Mouse (Mus musculus) midbrain, embryonic 16.5 days (tissue): ENCODE measurements at regions not wholly inside any gene's neighbourhood (a gene's known extent, or its start where the extent isn't known, plus 50 kb on each side); places are given as distances from the start of the nearest gene placed in this dataset.

Experiments
- ATAC-seq: fragments of 200-750 bp; cut with Nextera tagmentation; 2 replicates; pipeline ENCODE4 v1.8.0; 2017; ENCODE audit warnings: moderate TSS enrichment
- H3K27ac ChIP-seq: fragments of 300-500 bp; sonication (generic); 2 replicates; pipeline ENCODE4 v1.5.1; 2014; ENCODE audit warnings: mild to moderate bottlenecking, low read length, mixed read lengths
- H3K27me3 ChIP-seq: fragments of 300-500 bp; sonication (generic); 2 replicates; pipeline ENCODE4 v1.6.1; 2014; ENCODE audit warnings: low read depth, low read length, mixed read lengths; ENCODE audit not compliant: control insufficient read depth, insufficient read depth
- H3K36me3 ChIP-seq: fragments of 300-500 bp; sonication (generic); 2 replicates; pipeline ENCODE4 v1.6.1; 2014; ENCODE audit warnings: mild to moderate bottlenecking, low read length, moderate library complexity, mixed read lengths; ENCODE audit not compliant: control insufficient read depth, insufficient read depth
- H3K4me1 ChIP-seq: fragments of 300-500 bp; sonication (generic); 2 replicates; pipeline ENCODE4 v1.6.1; 2014; ENCODE audit warnings: mild to moderate bottlenecking, low read length, mixed read lengths; ENCODE audit not compliant: control insufficient read depth, insufficient read depth
- H3K4me2 ChIP-seq: fragments of 300-500 bp; sonication (generic); 2 replicates; pipeline ENCODE4 v1.6.1; 2014; ENCODE audit warnings: mild to moderate bottlenecking, low read length, mixed read lengths
- H3K4me3 ChIP-seq: fragments of 300-500 bp; sonication (generic); 2 replicates; pipeline ENCODE4 v1.5.1; 2014; ENCODE audit warnings: low read depth, mild to moderate bottlenecking, low read length, moderate library complexity, mixed read lengths
- H3K9ac ChIP-seq: fragments of 300-500 bp; sonication (generic); 2 replicates; pipeline ENCODE4 v1.6.1; 2014; ENCODE audit warnings: low read depth, low read length, mixed read lengths
- H3K9me3 ChIP-seq: fragments of 300-500 bp; sonication (generic); replicated peaks from 2 replicates; pipeline ENCODE4 v1.6.1; 2014; ENCODE audit warnings: mild to moderate bottlenecking, low read length, mixed read lengths; ENCODE audit not compliant: control insufficient read depth, poor library complexity, severe bottlenecking
- whole genome bisulfite sequencing: fragments of 180-500 bp; shearing (Covaris S2); extraction: QIAGEN DNeasy Blood & Tissue Kit; methylation state at CpG from one replicate; pipeline ENCODE4 v1.1.7; 2014; 5-methylcytosine and 5-hydroxymethylcytosine counted together

DNA sequence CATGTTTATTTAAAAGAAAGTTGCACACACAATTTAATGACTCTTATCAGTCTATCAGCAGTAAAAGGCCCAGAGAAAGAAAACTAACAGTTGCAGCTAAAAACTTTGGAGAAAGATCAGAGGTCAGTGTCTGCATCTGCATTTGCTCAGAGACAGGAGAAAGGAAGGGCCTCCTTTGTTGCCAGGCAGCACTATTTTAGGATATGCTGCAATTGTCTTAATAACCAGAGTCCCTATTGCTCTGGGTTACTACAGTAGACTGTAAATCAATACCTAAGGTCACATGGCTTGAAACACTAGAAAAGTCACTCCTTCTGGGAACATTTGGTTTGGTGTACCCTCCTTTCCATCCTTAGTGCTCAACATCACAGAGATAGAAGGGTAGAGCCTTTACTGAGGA, 175.7 kb downstream of the Hdgfl1 start:
- no peak overlapping the region for H3K9ac ChIP-seq
- no peaks in the 10 kb centered on the region for H3K36me3 ChIP-seq
- H3K27me3 ChIP-seq: no peaks in the 10 kb centered on the region
- ATAC-seq: no peak
- no peak overlapping the region for H3K4me3 ChIP-seq
- H3K4me1 ChIP-seq: no peaks in the 10 kb centered on the region
- H3K27ac ChIP-seq: no peak overlapping the region
- no peaks in the 10 kb centered on the region; the same call in 1 of the 2 replicates for H3K9me3 ChIP-seq
- H3K4me2 ChIP-seq: no peak overlapping the region

- no peak overlapping the region for H3K9ac ChIP-seq
- WGBS: 79% methylated on average over 1 of the region's 1 CpGs
- no peaks in the 10 kb centered on the region; the same call in 1 of the 2 replicates for H3K9me3 ChIP-seq
- H3K4me2 ChIP-seq: no peak overlapping the region
- no peak for ATAC-seq
- no peaks in the 10 kb centered on the region for H3K27me3 ChIP-seq
- H3K36me3 ChIP-seq: no peaks in the 10 kb centered on the region
- no peak overlapping the region for H3K4me3 ChIP-seq
- H3K27ac ChIP-seq: no peak overlapping the region
- no peaks in the 10 kb centered on the region for H3K4me1 ChIP-seq
These were observed 176.2 kb downstream of the Hdgfl1 start for GRCm38 (mm10) chr13:26593750-26594149.

DNA sequence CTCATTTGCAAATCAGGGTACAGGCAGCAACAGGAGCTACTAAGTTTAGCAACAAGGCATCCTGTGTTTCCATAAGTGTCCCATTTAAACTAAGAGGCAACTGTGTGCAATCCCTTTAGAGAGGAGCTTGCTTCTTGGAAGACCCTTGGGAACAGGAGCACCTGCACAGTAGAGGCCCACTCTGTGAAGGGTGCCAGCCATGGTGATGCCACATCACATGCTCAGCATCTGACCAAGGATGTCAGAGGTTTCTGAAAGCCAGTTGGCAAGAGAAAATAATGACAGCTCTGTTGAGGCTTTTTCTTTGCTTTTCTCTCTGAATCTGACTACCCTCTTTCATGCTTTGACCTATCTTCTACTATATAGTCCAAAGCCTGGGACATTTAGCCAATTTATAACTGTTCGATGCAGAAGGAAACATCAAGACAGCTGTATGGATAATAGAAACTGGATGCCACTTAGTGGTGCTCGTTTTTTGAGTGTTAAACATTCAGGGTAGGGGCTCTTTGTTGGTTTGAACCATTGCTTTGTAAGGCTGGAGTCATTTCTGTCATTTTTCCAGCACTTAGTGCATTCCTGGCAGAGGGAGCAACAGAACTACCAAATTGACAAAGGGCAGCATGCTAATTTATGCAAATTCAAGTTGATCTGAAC, 193.9 kb downstream of the Hdgfl1 start:
- Histone ChIP-seq H3K4me1 (no peaks in the 10 kb centered on the region), H3K36me3 (no peaks in the 10 kb centered on the region), H3K9ac (no peak overlapping the region), H3K27me3 (no peaks in the 10 kb centered on the region), H3K4me3 (no peak overlapping the region), H3K4me2 (no peak overlapping the region), H3K27ac (no peak overlapping the region), H3K9me3 (no peaks in the 10 kb centered on the region)
- WGBS: 63% methylated on average over 2 of the region's 2 CpGs
- ATAC-seq: peak; percentile 68

GRCm38 (mm10) chr13:26569422-26569821, 200.5 kb downstream of the Hdgfl1 start:
- no peak overlapping the region for H3K27ac ChIP-seq
- no peaks in the 10 kb centered on the region for H3K4me1 ChIP-seq
- no peaks in the 10 kb centered on the region for H3K27me3 ChIP-seq
- no peak overlapping the region for H3K4me2 ChIP-seq
- H3K9me3 ChIP-seq: no peaks in the 10 kb centered on the region
- peak; percentile 45; the same call in 1 of the 2 replicates for ATAC-seq
- H3K4me3 ChIP-seq: no peak overlapping the region
- H3K36me3 ChIP-seq: no peaks in the 10 kb centered on the region
- H3K9ac ChIP-seq: no peak overlapping the region
- 6% methylated on average over 4 of the region's 4 CpGs for WGBS

GRCm38 (mm10) chr13:26564941-26565862, 204.8 kb downstream of the Hdgfl1 start:
- Histone ChIP-seq H3K4me2 (no peak overlapping the region), H3K36me3 (no peaks in the 10 kb centered on the region), H3K4me3 (no peak overlapping the region), H3K4me1 (no peaks in the 10 kb centered on the region), H3K9ac (no peak overlapping the region), H3K9me3 (no peaks in the 10 kb centered on the region), H3K27me3 (no peaks in the 10 kb centered on the region), H3K27ac (no peak overlapping the region)
- 85% methylated on average over 7 of the region's 7 CpGs for WGBS
- no peak for ATAC-seq

DNA sequence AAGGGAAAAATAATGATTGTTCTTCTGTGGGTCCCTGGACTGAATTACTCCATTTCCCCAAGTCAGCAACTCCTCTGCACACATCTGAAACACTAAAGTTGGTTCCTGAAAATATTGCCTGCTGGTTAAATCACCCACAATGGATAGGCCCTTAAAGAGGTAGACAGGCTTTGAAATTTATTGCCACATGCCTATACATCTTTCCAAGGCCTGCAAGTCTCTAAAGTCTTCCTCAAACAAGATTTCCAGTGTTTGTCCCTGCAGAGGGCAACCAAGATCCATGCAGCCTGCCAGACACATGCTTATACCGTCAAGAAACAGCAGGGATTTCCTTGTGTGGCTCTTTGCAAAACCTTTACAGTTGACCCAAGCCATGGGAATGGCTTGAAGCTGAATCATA, 211.6 kb downstream of the Hdgfl1 start:
- Histone ChIP-seq H3K27me3 (no peaks in the 10 kb centered on the region), H3K4me3 (no peak overlapping the region), H3K9me3 (no peaks in the 10 kb centered on the region), H3K4me1 (no peaks in the 10 kb centered on the region), H3K36me3 (no peaks in the 10 kb centered on the region), H3K9ac (no peak overlapping the region), H3K4me2 (no peak overlapping the region), H3K27ac (no peak overlapping the region)
- ATAC-seq: no peak
- WGBS: 38% methylated on average over 1 of the region's 1 CpGs

DNA sequence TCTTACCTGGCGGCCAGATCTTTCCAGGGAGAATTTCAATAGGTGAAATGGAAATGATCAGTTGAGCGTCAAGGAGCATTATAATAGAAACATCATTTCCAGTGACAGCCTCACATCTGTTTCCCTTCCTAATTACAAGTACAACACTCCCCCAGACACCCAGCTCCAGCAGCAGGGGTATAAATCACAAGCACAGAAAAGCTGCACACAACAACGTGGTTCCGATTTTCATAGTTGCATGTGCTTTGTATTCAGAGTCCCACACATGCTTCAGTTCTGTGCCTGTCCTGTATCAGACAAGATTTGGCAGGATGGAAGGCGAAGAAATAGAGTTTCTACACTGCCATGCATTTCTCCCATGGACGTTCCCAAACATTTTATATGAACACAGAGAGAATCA, 215.7 kb downstream of the Hdgfl1 start:
- H3K27me3 ChIP-seq: no peaks in the 10 kb centered on the region
- no peak overlapping the region for H3K4me3 ChIP-seq
- no peak overlapping the region for H3K4me2 ChIP-seq
- no peak overlapping the region for H3K27ac ChIP-seq
- no peaks in the 10 kb centered on the region for H3K9me3 ChIP-seq
- H3K36me3 ChIP-seq: no peaks in the 10 kb centered on the region
- WGBS: 71% methylated on average over 6 of the region's 6 CpGs
- H3K9ac ChIP-seq: no peak overlapping the region
- H3K4me1 ChIP-seq: no peaks in the 10 kb centered on the region
- ATAC-seq: no peak

- H3K36me3 ChIP-seq: no peaks in the 10 kb centered on the region
- H3K27me3 ChIP-seq: no peaks in the 10 kb centered on the region
- no peak overlapping the region for H3K4me2 ChIP-seq
- no peaks in the 10 kb centered on the region for H3K4me1 ChIP-seq
- WGBS: 69% methylated on average over 3 of the region's 3 CpGs
- H3K9me3 ChIP-seq: no peaks in the 10 kb centered on the region
- no peak overlapping the region for H3K27ac ChIP-seq
- no peak overlapping the region for H3K9ac ChIP-seq
- no peak for ATAC-seq
- no peak overlapping the region for H3K4me3 ChIP-seq
These were observed 217.8 kb downstream of the Hdgfl1 start for GRCm38 (mm10) chr13:26552122-26552521.

DNA sequence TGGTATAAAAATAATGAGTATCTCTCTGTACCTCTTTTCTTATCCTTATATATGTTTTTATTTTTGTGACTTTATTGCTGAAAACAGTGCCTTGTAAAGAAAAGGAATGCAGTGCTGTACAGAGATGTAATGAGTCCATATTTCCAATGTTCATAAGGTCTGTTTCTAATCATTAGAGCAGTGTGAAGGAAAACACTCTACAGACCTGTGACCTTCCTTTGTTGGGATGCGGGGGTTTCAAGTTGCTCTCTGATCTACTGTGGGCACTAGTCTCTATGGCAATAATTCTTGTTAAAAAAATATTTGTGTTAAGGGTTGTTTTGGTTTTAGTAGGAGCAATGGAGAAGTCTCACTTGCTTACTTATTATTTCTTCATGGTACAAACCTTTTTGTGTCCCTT, 231.0 kb downstream of the Hdgfl1 start:
- H3K36me3 ChIP-seq: no peaks in the 10 kb centered on the region
- no peak for ATAC-seq
- H3K27me3 ChIP-seq: no peaks in the 10 kb centered on the region
- no peak overlapping the region for H3K27ac ChIP-seq
- no peak overlapping the region for H3K9ac ChIP-seq
- H3K4me3 ChIP-seq: no peak overlapping the region
- 82% methylated on average over 1 of the region's 1 CpGs for WGBS
- H3K4me1 ChIP-seq: no peaks in the 10 kb centered on the region
- no peak overlapping the region for H3K4me2 ChIP-seq
- H3K9me3 ChIP-seq: no peaks in the 10 kb centered on the region
